Mouse (Mus musculus): Measurements from ENCODE around the gene Raver2. TPM values are rescaled to one million over a fixed set of nuclear protein-coding genes. Genes with fewer than 3 reads are reported as not detected.

The Raver2 gene
- total RNA-seq (2021) = 10 to 100 TPM; 45.3 to 48.3 TPM
- long read RNA-seq, experiment 1, full-length matches to known transcripts = 24 of 35 reads
- long read RNA-seq, experiment 1, partial matches to known transcripts = 1 of 35 reads
- long read RNA-seq, experiment 1, other reads (novel, unspliced or antisense) = 10 of 35 reads
- long read RNA-seq, experiment 2, full-length matches to known transcripts = 42 of 58 reads
- long read RNA-seq, experiment 2, partial matches to known transcripts = 3 of 58 reads
- long read RNA-seq, experiment 2, other reads (novel, unspliced or antisense) = 13 of 58 reads

DNA sequence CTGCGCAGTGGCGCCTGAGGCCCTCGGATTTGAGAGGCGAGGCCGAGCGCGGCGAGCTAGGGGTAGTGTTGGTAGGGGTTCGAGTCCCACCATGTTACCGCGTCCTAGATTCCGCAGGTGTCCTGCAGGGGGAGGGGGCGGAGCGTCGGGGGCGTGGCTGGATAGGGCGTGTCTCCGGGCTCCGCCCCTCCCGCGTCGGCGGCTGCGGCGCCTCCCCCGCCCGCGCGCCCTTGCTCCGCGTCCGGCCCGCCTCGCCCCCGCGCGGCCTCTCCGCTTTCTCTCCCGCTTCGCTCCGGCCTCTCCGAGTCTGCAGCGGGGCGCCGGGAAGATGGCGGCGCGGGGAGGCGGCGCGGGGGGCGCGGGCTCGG lies at the start of gene Raver2:
TSS of gene Raver2 (plus strand) at position 198 of the 368 bp plus-strand sequence.
- H3K27ac ChIP-seq = peak within 1 kb of the TSS; percentile 90
- H3K4me3 ChIP-seq = peak within 1 kb of the TSS; percentile 72
- peak; percentile 35 to 56 for DNase-seq (ENCODE audit: low spot score in 2 of 2)
- TF ChIP-seq CTCF (conservative IDR thresholded peaks at IDR 0.05) = peak; percentile 60

DNA sequence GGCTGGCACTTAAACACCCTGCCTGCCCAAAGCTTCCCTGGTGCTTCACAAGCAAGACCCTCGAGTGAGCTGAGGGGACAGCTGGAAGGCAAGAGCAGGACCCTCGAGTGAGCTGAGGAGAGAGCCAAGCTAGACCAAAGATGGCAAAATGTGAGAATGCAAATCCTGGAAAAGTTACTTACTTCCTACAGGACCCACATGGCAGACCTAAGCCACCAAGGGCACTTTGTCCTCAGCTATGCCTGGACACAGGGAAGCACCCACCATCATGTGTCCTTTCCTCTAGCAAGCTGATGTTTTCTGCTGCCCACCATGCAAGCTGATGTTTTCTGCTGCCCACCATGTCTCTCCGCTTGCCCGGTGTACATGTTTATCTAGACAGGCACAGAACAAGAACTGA lies 48.2 kb upstream of the Raver2 start, which contains the start of gene Gm10577:
TSS of gene Gm10577 (minus strand) at position 101 of the 400 bp plus-strand sequence.
- TF ChIP-seq CTCF (conservative IDR thresholded peaks at IDR 0.05) = no peak
- Histone ChIP-seq H3K4me3 (no peak within 1 kb of the TSS), H3K27ac (no peak within 1 kb of the TSS)
- DNase-seq (ENCODE audit: low spot score in 2 of 2) = no peak

DNA sequence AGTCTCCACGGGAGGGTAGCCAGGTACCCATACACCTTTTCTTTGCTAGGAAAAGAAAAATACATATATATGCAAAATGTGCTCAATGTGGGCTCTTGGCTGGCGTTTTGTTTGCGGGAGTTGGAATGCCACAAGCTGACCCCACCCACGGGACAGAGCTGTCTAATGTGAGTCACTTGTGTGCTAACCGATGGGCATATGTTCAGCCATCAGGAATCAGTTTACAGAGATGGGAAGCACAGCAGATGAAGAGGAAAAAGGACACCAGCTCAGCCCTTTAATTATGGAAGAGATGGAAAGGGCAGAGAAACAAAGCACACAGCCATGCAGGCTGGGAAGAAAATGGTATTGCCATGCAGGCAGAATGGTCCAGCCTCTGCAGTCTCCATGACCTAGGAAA lies 42.2 kb upstream of the Raver2 start:
- no peak for TF ChIP-seq CTCF (conservative IDR thresholded peaks at IDR 0.05)
- Histone ChIP-seq H3K4me3 (no peak overlapping the region), H3K27ac (peak overlapping the region; percentile 19; the same call in 1 of the 2 replicates)
- peak; percentile 48 to 82 for DNase-seq (ENCODE audit: low spot score in 2 of 2)

DNA sequence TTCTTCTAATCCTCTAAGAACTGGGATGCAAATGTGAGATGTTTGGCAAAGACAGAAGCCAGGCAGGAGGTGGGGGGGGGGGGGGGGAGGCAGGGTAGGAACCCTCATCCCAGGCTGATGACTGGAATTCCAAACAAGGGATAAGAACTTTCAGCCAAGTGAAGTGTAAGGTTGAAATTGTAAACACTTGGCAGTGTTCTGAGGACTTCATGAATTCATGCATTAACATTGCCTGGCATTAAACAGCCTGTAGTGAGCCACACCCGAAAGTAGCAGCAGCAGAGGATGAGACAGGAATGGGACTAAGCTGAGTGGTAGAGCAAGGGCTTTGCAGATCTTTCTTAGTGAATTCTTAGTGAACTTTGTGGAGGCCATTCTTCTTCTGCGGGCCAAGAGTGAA lies 41.8 kb upstream of the Raver2 start:
- H3K4me3 ChIP-seq = no peak overlapping the region

DNA sequence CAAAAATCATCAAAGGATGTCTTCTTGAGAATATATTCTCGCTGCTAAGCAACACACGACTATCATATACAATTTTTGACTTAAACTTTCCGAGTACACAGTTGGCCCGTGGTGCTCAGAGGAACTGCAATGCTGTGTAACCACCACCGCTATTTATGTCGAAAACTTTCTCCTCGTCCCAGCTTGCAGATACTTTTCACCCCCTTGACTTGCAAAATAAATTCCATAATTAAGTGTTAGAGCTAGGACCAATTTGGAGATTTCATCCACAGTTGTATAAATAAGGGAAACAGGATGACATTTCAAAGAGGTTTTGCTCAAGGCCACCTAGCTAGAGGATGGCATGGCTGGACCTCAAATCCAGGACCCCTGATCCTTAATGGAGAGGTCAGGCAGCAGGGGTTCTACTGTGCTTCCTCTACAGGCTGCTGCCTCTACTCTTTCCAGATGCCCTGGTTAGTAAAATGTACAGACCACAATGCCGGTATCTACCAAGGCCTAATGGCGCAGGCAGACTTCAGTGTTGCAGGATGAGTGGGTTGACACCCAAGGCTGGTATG lies 40.9 kb upstream of the Raver2 start:
- Histone ChIP-seq H3K27ac (0 out of 2 replicates have a peak overlapping the region, but pooled peaks have one; percentile 18), H3K4me3 (no peak overlapping the region)
- TF ChIP-seq CTCF (conservative IDR thresholded peaks at IDR 0.05) = no peak
- DNase-seq (ENCODE audit: low spot score in 2 of 2) = no peak

More for the DNA sequence above, 41.8 kb upstream of the Raver2 start:
- peak overlapping the region; percentile 52; the same call in 1 of the 2 replicates for H3K27ac ChIP-seq
- TF ChIP-seq CTCF (conservative IDR thresholded peaks at IDR 0.05) = no peak
- DNase-seq (ENCODE audit: low spot score in 2 of 2) = peak in 1 of 2 experiments; percentile 56

DNA sequence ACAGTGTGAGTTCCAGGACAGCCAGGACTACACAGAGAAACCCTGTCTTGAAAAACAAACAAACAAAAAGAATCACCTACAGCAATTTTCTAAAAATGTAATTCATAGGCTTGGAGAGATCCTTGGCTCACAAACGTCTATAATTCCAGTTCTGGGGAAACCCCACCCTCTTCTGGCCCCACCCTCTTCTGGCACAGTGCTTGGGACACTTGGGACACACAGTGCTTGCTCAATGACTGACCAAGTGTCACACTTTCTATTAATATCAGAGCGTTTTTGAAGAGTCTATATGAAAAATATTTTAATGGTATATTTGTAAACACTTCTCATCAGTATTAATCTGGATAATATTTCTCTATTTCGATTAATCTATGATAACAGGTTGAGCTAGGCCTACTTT lies 35.7 kb upstream of the Raver2 start:
- DNase-seq (ENCODE audit: low spot score in 2 of 2) = no peak
- Histone ChIP-seq H3K27ac (no peak overlapping the region), H3K4me3 (no peak overlapping the region)
- TF ChIP-seq CTCF (conservative IDR thresholded peaks at IDR 0.05) = no peak

DNA sequence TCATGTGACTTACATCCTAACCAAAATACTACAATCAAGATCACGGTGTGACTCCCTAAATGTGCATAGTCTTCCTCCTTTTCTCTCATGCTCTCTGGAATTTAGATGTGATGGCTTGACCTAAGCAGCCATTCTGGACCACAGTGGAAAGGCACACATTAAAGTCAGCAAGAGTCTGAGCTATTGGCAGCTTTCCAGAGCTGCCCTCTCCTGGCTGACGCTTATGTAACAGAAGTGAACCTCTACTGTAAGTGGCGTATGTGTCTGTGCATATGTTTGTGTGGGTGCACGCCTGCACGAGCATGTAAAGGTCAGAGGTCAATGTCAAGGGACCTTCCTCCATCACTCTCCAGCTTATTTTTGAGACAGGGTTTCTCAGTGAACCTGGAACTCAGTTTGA lies 33.7 kb upstream of the Raver2 start:
- no peak overlapping the region for H3K4me3 ChIP-seq
- no peak for TF ChIP-seq CTCF (conservative IDR thresholded peaks at IDR 0.05)
- H3K27ac ChIP-seq = no peak overlapping the region
- DNase-seq (ENCODE audit: low spot score in 2 of 2) = no peak

DNA sequence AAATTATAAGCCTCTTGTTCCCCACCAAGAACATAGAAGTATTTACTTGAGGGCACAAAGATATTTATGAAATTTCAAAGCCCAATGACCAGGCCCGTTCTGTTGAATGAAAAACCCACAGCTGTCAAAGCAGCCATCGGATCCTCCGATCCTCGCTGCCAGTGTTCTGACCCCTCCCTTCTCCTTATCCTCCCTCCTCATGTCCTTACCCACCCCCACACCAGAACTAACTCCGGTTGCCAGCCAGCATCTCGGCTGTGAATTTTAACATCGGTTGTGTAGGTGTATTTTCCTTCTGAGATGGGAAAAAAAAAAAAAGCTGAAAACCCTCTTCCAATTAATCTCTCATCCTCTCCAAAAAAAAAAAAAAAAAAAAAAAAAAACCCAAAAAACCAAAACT lies 31.6 kb upstream of the Raver2 start:
- peak; percentile 36 to 72 for DNase-seq (ENCODE audit: low spot score in 2 of 2)
- Histone ChIP-seq H3K27ac (peak overlapping the region; percentile 63; the same call in 1 of the 2 replicates), H3K4me3 (no peak overlapping the region)
- TF ChIP-seq CTCF (conservative IDR thresholded peaks at IDR 0.05) = no peak

DNA sequence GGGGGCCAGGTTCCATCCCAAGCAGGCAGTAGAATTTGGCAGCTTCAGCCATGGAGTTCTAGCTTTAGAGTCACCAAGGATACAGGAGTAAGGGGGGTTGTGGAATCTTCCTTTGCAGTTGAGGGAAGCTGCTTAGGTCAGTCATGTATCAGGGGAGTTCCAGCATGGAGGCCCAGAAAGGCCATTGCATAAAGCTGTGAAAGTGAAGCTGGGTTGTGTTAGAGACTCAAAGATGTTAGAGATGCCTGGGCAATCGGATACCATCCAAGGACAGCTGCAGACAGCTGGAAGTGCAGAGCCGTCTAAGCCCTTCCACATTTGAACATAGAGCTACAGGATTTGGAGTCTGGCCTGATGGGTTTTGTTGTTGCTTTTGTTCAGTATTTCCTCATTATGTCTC lies 25.1 kb upstream of the Raver2 start:
- no peak overlapping the region for H3K27ac ChIP-seq
- no peak for DNase-seq (ENCODE audit: low spot score in 2 of 2)
- no peak for TF ChIP-seq CTCF (conservative IDR thresholded peaks at IDR 0.05)
- H3K4me3 ChIP-seq = no peak overlapping the region

DNA sequence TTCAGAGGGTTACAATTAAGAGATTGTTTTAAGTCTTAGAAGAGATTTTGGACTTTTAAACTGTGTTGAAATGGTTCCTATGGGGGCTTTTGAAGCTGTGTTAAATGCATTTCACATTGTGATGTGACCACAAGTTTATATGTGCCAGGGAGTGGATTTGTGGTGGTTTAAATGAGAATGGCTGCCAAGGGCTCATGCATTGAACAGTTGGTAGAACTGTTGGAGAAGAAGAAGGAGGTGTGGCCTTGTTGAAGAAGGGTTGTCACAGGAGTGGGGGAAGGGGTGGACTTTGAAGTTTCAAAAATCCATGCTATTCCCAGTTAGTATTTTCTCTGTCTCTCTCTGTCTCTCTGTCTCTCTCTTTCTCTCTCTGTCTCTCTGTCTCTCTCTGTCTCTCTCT lies 24.6 kb upstream of the Raver2 start:
- no peak for TF ChIP-seq CTCF (conservative IDR thresholded peaks at IDR 0.05)
- Histone ChIP-seq H3K27ac (no peak overlapping the region), H3K4me3 (no peak overlapping the region)
- no peak for DNase-seq (ENCODE audit: low spot score in 2 of 2)

DNA sequence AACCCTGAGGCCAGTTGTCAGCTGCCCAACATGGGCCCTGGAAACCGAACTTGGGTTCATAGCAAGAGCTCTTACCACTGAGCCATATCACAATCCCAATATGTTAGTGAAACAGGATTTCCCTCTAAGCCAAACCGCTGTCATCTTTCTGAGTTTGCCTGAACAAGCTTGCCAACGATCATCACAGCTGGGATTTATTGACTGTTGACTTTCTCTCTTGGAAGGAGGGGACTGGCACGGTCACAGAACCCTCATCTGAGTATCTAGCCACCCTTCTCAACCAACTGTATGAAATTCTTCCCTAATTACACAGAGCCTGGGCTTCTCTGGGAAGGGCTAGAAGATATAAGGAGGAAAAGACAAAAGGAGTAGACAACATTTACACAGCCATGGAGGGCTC lies 22.2 kb upstream of the Raver2 start:
- Histone ChIP-seq H3K27ac (no peak overlapping the region), H3K4me3 (no peak overlapping the region)
- TF ChIP-seq CTCF (conservative IDR thresholded peaks at IDR 0.05) = no peak
- no peak for DNase-seq (ENCODE audit: low spot score in 2 of 2)

DNA sequence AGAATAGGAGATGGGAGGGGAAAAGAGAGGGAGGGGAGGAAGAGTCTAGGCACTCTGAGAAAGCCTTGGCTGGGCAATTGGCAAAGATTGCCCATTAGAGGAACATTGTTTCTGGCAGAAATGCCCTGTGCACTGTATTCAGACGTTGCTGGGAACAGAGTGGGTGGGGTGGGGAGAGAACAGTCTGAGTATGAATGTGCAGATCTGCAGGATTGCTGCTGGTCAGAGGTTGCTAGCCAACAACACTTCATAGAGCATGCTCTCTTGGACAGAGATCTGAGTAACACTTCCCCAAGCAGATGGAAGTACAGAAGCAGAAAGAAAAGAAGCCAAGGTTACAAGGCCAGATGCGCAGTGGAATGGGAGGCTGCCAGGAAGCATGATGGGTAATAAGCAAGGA lies 6.6 kb upstream of the Raver2 start:
- no peak for DNase-seq (ENCODE audit: low spot score in 2 of 2)
- Histone ChIP-seq H3K4me3 (no peak overlapping the region), H3K27ac (no peak overlapping the region)
- no peak for TF ChIP-seq CTCF (conservative IDR thresholded peaks at IDR 0.05)

DNA sequence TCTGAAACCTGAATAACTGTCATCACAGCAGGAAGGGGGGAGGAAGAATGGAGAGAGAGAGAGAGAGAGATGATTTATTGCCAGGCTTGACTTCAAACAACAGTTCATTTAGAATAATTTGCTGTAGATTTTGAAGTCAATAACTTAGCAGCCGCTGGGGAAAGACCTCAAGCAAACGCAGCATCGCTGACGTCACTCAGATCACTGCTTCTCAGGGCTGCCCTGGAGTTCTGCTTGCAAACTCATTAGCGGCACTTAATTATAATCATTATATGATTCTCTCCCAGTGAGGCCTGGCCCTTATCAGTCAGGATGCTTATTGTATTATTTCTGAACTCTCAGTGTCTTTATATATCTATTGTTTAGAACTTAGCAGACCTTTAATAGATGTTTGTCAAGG lies 2.4 kb upstream of the Raver2 start:
- DNase-seq (ENCODE audit: low spot score in 2 of 2) = no peak
- no peak overlapping the region for H3K4me3 ChIP-seq
- no peak for TF ChIP-seq CTCF (conservative IDR thresholded peaks at IDR 0.05)
- H3K27ac ChIP-seq = no peak overlapping the region

Data from layer of hippocampus, adult 2 months (tissue).